Mouse (Mus musculus): ENCODE results near the gene Atg14. TPM values are rescaled to one million over a fixed set of nuclear protein-coding genes. Genes with fewer than 3 reads are reported as not detected.
"Not testable (repeated sequence)": the region's sequence is repeated elsewhere in the genome, so short reads cannot be mapped to it uniquely, and the experiment has no call there.

Atg14 gene
- 10 to 100 TPM; 14.4 to 14.7 TPM for total RNA-seq (2021)

DNA sequence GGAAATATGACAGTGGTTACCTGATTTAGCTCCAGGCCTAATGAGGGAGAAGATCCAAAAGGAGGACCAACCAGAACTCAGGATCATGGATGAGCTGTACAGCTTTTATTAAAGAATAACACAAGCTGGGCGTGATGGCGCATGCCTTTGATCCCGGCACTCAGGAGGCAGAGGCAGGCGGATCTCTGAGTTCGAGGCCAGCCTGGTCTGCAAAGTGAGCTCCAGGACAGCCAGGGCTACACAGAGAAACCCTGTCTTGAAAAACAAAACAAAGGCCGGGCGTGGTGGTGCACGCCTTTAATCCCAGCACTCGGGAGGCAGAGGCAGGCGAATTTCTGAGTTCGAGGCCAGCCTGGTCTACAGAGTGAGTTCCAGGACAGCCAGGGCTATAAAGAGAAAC lies at the start of gene Atg14:
Gene Atg14 (minus strand): TSS at position 101 of the 400 bp plus-strand sequence.
- intact Hi-C loops (cut with DNase I); DNase-seq: not testable (repeated sequence)

- DNase-seq: no peak
Observed at GRCm38 (mm10) chr14:47618891-47619290, 48.4 kb upstream of the Atg14 start.

DNA sequence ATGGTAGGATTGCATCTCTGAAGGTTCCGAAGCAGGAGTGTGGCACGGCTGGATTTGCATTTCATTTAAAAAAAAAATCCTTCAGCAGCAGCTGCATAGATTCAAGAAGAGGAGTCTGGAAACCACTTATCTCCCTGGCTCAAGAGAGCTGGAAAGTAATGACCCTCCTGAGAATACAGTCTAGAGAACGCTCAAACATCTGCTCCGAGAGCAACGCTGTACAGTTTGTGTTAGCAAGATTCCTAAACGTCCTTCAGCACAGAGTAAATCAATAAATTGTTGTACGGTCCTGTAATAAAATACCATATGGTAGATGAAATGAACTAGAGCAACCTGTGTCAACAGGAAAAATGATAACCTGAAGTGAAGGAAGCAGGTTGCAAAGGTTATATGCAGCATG lies 42.8 kb upstream of the Atg14 start:
- DNase-seq: no peak
- intact Hi-C loops (cut with DNase I): no loop called here

More at GRCm38 (mm10) chr14:47618891-47619290, 48.4 kb upstream of the Atg14 start:
- intact Hi-C loops (cut with DNase I): no loop called here

GRCm38 (mm10) chr14:47597942-47598388 lies 27.5 kb upstream of the Atg14 start:
- intact Hi-C loops (cut with DNase I): no loop called here
- DNase-seq: peak; percentile 57

GRCm38 (mm10) chr14:47594426-47595103 lies 24.1 kb upstream of the Atg14 start:
- DNase-seq: no peak
- intact Hi-C loops (cut with DNase I): no loop called here

DNA sequence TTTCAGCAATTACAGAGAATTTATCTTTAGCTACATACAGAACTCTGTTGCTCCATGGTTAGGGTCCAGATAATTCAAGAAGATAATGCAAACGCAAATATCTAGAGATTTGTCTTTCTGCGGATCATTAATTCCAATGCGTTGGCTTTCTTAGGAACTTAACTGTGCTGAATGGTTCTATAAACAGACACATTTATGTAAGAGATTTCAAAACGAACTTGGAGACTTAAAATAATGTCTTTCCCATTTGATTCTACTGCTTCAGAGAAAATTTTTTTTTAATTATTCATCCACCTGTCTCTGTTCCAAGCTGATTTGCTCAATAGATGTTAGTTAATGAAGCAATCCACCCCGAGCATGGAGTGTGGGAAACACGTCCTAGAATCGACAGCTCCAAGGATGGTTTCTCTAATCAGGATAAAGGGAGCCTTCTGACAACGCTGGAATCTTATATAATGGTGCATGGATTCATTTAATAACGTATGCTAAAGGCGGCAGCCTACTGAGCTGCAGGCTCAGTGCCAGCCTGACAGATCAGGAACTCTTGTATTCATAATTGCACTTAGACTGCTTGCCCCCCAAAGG lies 20.0 kb upstream of the Atg14 start:
- no peak for DNase-seq
- intact Hi-C loops (cut with DNase I): no loop called here

DNA sequence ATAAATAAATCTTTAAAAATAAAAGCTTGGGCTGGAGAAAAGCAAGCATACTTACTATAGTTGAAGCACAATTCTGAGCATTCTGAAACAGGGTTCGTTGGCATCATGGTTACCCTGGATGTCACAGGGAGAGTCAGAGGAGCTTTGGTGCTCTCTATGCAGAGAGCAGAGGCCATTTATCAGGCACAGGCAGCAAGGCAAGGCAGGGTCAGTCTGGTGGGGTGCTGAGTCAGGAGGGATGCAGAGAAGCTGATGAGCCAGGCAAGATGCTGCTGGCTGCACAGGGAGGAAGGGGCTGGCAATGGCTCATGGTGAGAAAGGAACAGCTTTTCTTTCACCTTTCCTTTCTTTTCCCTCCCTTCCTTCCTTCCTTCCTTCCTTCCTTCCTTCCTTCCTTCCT lies 19.0 kb upstream of the Atg14 start:
- intact Hi-C loops (cut with DNase I): no loop called here
- no peak for DNase-seq

- intact Hi-C loops (cut with DNase I): no loop called here
- DNase-seq: no peak
Observed at GRCm38 (mm10) chr14:47584346-47584745, 13.9 kb upstream of the Atg14 start.

DNA sequence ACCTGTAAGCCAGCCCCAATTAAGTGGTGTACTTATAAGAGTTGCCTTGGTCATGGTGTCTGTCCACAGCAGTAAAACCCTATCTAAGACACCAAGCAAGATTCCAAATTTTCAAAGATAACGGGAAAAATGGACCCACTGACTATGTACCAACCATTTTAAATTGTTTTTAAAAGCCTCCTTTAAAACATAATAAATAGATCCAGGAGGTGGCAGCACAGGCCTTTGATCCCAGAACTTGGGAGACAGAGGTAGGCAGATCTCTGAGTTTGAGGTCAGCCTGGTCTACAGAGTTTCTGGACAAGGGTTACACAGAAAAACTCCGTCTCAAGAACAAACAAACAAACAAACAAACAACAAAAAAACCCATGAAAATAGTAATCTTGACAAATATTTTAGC lies 11.2 kb upstream of the Atg14 start:
- intact Hi-C loops (cut with DNase I): no loop called here
- no peak for DNase-seq

DNA sequence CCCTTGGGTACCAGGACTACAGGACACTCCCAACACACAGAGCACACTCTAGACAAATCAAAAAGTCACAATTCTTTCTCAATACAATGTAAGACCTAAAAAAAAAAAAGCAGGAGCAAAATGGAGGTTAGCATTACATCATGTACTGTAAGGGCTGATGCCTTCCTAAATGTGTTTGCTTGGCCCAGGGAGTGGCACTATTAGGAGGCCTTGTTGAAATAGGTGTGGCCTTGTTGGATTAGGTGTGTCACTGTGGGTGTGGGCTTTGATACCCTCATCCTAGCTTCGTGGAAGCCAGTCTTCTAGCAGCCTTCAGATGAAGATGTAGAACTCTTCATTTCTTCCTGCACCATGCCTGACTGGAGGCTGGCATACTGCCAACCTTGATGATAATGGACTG lies 10.8 kb upstream of the Atg14 start:
- DNase-seq: no peak
- intact Hi-C loops (cut with DNase I): no loop called here

DNA sequence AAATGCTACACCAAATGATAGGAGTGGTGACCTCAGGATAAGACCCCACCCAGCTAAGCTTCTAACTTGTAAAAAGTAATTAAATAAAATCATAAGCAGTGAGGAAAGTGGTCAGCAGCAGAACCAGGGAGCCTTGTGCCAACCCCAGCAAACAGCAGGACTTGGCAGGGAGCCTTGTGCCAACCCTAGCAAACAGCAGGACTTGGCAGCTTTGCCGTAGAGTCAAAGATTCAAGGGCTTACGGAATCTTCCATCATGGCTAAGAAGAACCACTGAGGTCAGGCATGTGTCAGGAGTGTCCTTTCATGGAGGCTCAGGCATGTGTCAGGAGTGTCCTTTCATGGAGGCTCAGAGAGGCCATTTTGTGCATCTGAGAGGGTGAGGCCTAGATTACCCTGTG lies 7.6 kb upstream of the Atg14 start:
- DNase-seq: peak; percentile 60
- intact Hi-C loops (cut with DNase I): no loop called here

DNA sequence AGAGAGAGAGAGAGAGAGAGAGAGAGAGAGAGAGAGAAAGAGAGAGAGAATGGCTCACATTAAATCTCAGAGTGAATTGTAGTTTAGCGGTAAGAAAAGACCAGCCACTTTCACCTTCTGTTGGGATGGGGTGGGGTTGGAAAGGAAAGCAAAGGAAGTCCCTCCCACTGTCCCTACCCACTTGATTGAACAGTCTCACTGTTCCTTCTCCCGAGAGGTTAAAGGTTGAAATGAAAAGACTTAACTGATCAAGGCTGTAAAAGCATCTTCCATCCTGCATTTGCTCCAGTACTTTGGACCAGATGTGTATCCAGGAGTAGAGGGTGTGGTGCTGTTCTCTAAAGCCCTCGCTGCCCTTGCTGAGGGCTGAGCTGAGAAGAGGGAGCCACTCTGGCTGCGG lies 6.2 kb upstream of the Atg14 start:
- DNase-seq: no peak
- intact Hi-C loops (cut with DNase I): no loop called here

- intact Hi-C loops (cut with DNase I): no loop called here
- DNase-seq: no peak
Observed at GRCm38 (mm10) chr14:47574721-47575120, 4.3 kb upstream of the Atg14 start.

DNA sequence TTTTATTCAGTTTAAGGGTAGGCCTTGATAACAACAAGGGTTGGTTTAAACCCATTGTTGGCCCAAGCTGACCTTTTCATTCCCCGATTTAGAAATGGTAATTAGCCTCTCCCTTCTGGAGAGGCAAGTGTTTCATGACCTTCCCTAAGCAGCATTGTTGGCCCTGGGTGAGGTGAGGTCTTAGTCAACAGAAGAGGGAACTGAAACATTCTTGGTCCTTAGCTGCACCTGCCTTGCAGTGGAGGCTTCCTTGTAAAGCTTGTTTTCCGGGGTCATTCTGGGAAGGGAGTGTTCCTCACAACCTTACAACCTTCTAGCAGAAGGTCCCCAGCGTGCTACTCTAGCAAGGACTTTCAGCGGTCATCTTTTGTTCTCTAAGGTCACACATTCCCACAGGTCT lies 2.3 kb upstream of the Atg14 start:
- intact Hi-C loops (cut with DNase I): no loop called here
- DNase-seq: no peak

- DNase-seq: peak; percentile 97
- intact Hi-C loops (cut with DNase I): no loop called here
Observed at GRCm38 (mm10) chr14:47567962-47568652, 2.3 kb downstream of the Atg14 start.

- intact Hi-C loops (cut with DNase I): no loop called here
- DNase-seq: no peak
Observed at GRCm38 (mm10) chr14:47563106-47563505, 7.3 kb downstream of the Atg14 start.

GRCm38 (mm10) chr14:47562530-47562929 lies 7.9 kb downstream of the Atg14 start:
- no peak for DNase-seq
- intact Hi-C loops (cut with DNase I): no loop called here

DNA sequence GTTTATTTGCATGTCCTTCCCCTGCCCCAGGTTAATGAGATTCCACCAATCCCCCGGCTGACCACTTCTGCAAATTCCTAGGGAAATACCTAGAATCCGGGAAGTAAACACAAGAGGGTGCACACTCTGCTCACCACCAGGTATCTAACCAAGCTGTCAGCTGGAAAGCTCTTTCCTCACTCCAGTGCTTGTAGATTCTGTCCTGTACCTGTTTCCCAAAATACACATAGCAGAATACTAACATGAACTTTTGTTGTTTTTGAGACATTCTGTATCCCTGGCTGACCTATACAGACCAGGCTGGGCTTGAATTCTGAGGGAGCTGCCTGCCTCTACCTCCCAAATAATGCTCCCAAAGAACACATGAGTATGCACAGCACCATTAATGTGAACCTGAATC lies 9.7 kb downstream of the Atg14 start:
- intact Hi-C loops (cut with DNase I): no loop called here
- DNase-seq: no peak

- intact Hi-C loops (cut with DNase I): no loop called here
- DNase-seq: no peak
Observed at GRCm38 (mm10) chr14:47555225-47555624, 15.2 kb downstream of the Atg14 start.

DNA sequence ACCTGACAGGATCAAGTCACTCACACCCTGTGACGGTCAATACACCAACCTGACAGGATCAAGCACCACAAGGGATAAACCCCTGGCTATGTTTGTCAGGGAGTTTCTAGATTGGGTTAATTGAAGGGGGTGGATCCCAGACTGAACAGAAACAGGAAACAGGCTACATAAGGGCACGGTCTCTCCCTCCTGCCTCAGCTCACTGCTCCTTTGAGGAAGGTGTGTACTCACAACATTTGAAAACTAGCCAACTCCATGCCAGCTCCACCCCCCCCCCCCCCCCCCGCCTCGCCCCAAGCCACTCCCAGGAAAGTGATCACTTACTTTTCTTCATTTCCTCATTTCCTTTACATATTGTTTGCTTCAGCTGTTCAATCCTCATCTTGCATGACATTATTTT lies 16.2 kb downstream of the Atg14 start:
- no peak for DNase-seq
- intact Hi-C loops (cut with DNase I): no loop called here

DNA sequence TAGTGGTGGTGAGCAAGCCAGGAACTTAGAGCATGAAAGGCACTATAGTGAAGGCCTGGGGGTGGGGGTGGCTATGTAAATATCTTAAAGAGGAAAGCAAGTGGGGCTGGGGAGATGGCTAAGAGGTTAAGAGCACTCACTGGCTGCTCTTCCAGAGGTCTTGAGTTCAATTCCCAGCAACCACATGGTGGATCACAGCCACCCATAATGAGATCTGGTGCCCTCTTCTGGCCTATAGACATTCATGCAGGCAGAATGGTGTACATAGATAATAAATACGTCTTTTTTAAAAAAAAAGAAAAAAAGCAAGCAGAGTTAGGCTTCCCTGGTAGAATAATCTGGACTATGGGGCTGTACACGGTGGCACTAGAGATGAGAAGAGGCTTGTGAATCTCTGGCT lies 17.1 kb downstream of the Atg14 start:
- intact Hi-C loops (cut with DNase I): no loop called here

GRCm38 (mm10) chr14:47551668-47552067 lies 18.8 kb downstream of the Atg14 start:
- intact Hi-C loops (cut with DNase I): no loop called here
- no peak for DNase-seq

More for the DNA sequence above, 17.1 kb downstream of the Atg14 start:
- DNase-seq: no peak

Data from left cerebral cortex, postnatal 4 days (tissue).